Mouse (Mus musculus): ENCODE measurements around the gene Tfdp2. TPM values are rescaled to one million over a fixed set of nuclear protein-coding genes. Genes with fewer than 3 reads are reported as not detected.
A peak's percentile ranks its signal among the peaks of the same experiment; 100 is the strongest.

The Tfdp2 gene
- polyA plus RNA-seq, 1 experiment from 2014 or later: 47.2 TPM

GRCm38 (mm10) chr9:96238286-96238685, 42.2 kb downstream of the Tfdp2 start:
- H3K9ac ChIP-seq (ENCODE audit: low read depth, low read length): no peak overlapping the region
- H3K27ac ChIP-seq (ENCODE audit: low read depth, low read length): no peak overlapping the region
- peaks cover 5% of the 10 kb centered on the region; the same call in 1 of the 2 replicates for H3K4me1 ChIP-seq (ENCODE audit: control insufficient read depth, insufficient read depth, low read length)
- no peaks in the 10 kb centered on the region for H3K9me3 ChIP-seq (replicated peaks; ENCODE audit: control insufficient read depth, low read length)
- ATAC-seq (replicated peaks; ENCODE audit: insufficient number of reproducible peaks, low FRiP score, low TSS enrichment): no peak
- H3K27me3 ChIP-seq (ENCODE audit: control insufficient read depth, insufficient read depth, low read length): no peaks in the 10 kb centered on the region
- H3K36me3 ChIP-seq (ENCODE audit: control insufficient read depth, insufficient read depth, low read length): no peaks in the 10 kb centered on the region
- WGBS (ENCODE audit: insufficient replicate concordance): 82% methylated on average over 1 of the region's 1 CpGs
- no peak overlapping the region for H3K4me3 ChIP-seq (ENCODE audit: low read depth, low read length)
- H3K4me2 ChIP-seq: no peak overlapping the region

- peak; percentile 78 for ATAC-seq (replicated peaks; ENCODE audit: insufficient number of reproducible peaks, low FRiP score, low TSS enrichment)
- H3K36me3 ChIP-seq (ENCODE audit: control insufficient read depth, insufficient read depth, low read length): no peaks in the 10 kb centered on the region
- no peaks in the 10 kb centered on the region for H3K27me3 ChIP-seq (ENCODE audit: control insufficient read depth, insufficient read depth, low read length)
- peaks cover 5% of the 10 kb centered on the region; the same call in 1 of the 2 replicates for H3K4me1 ChIP-seq (ENCODE audit: control insufficient read depth, insufficient read depth, low read length)
- no peaks in the 10 kb centered on the region for H3K9me3 ChIP-seq (replicated peaks; ENCODE audit: control insufficient read depth, low read length)
- 74% methylated on average over 10 of the region's 10 CpGs for WGBS (ENCODE audit: insufficient replicate concordance)
- H3K4me3 ChIP-seq (ENCODE audit: low read depth, low read length): no peak overlapping the region
- no peak overlapping the region; the same call in none of the 2 replicates for H3K27ac ChIP-seq (ENCODE audit: low read depth, low read length)
- no peak overlapping the region for H3K4me2 ChIP-seq
- no peak overlapping the region for H3K9ac ChIP-seq (ENCODE audit: low read depth, low read length)
Measured at GRCm38 (mm10) chr9:96241134-96242097, 45.3 kb downstream of the Tfdp2 start.

- no peaks in the 10 kb centered on the region for H3K27me3 ChIP-seq (ENCODE audit: control insufficient read depth, insufficient read depth, low read length)
Measured at GRCm38 (mm10) chr9:96243915-96244314, 47.8 kb downstream of the Tfdp2 start.

GRCm38 (mm10) chr9:96254812-96255211, 58.7 kb downstream of the Tfdp2 start:
- no peak for ATAC-seq (replicated peaks; ENCODE audit: insufficient number of reproducible peaks, low FRiP score, low TSS enrichment)
- WGBS (ENCODE audit: insufficient replicate concordance): 94% methylated on average over 2 of the region's 2 CpGs

More at GRCm38 (mm10) chr9:96243915-96244314, 47.8 kb downstream of the Tfdp2 start:
- H3K4me2 ChIP-seq: no peak overlapping the region
- H3K4me3 ChIP-seq (ENCODE audit: low read depth, low read length): no peak overlapping the region
- H3K9ac ChIP-seq (ENCODE audit: low read depth, low read length): no peak overlapping the region
- H3K27ac ChIP-seq (ENCODE audit: low read depth, low read length): no peak overlapping the region
- WGBS (ENCODE audit: insufficient replicate concordance): 78% methylated on average over 6 of the region's 6 CpGs
- H3K36me3 ChIP-seq (ENCODE audit: control insufficient read depth, insufficient read depth, low read length): no peaks in the 10 kb centered on the region
- peaks cover 5% of the 10 kb centered on the region; the same call in 1 of the 2 replicates for H3K4me1 ChIP-seq (ENCODE audit: control insufficient read depth, insufficient read depth, low read length)
- no peak for ATAC-seq (replicated peaks; ENCODE audit: insufficient number of reproducible peaks, low FRiP score, low TSS enrichment)
- H3K9me3 ChIP-seq (replicated peaks; ENCODE audit: control insufficient read depth, low read length): no peaks in the 10 kb centered on the region

GRCm38 (mm10) chr9:96258478-96258877, 62.4 kb downstream of the Tfdp2 start:
- no peaks in the 10 kb centered on the region for H3K27me3 ChIP-seq (ENCODE audit: control insufficient read depth, insufficient read depth, low read length)
- H3K4me1 ChIP-seq (ENCODE audit: control insufficient read depth, insufficient read depth, low read length): no peaks in the 10 kb centered on the region
- no peak overlapping the region for H3K9ac ChIP-seq (ENCODE audit: low read depth, low read length)
- ATAC-seq (replicated peaks; ENCODE audit: insufficient number of reproducible peaks, low FRiP score, low TSS enrichment): peak; percentile 88
- no peaks in the 10 kb centered on the region for H3K36me3 ChIP-seq (ENCODE audit: control insufficient read depth, insufficient read depth, low read length)
- peak overlapping the region; percentile 69 for H3K4me2 ChIP-seq
- H3K9me3 ChIP-seq (replicated peaks; ENCODE audit: control insufficient read depth, low read length): no peaks in the 10 kb centered on the region
- 6% methylated on average over 6 of the region's 6 CpGs for WGBS (ENCODE audit: insufficient replicate concordance)
- H3K27ac ChIP-seq (ENCODE audit: low read depth, low read length): peak overlapping the region; percentile 2; the same call in 1 of the 2 replicates
- H3K4me3 ChIP-seq (ENCODE audit: low read depth, low read length): peak overlapping the region; percentile 53

More at GRCm38 (mm10) chr9:96254812-96255211, 58.7 kb downstream of the Tfdp2 start:
- Histone ChIP-seq H3K4me2 (no peak overlapping the region), H3K36me3 (ENCODE audit: control insufficient read depth, insufficient read depth, low read length) (no peaks in the 10 kb centered on the region), H3K27ac (ENCODE audit: low read depth, low read length) (no peak overlapping the region), H3K4me1 (ENCODE audit: control insufficient read depth, insufficient read depth, low read length) (no peaks in the 10 kb centered on the region), H3K4me3 (ENCODE audit: low read depth, low read length) (no peak overlapping the region), H3K9ac (ENCODE audit: low read depth, low read length) (no peak overlapping the region), H3K9me3 (replicated peaks; ENCODE audit: control insufficient read depth, low read length) (no peaks in the 10 kb centered on the region), H3K27me3 (ENCODE audit: control insufficient read depth, insufficient read depth, low read length) (no peaks in the 10 kb centered on the region)

GRCm38 (mm10) chr9:96259017-96259512, 63.0 kb downstream of the Tfdp2 start:
- no peaks in the 10 kb centered on the region for H3K4me1 ChIP-seq (ENCODE audit: control insufficient read depth, insufficient read depth, low read length)
- H3K4me2 ChIP-seq: peak overlapping the region; percentile 69
- peak overlapping the region; percentile 73 for H3K9ac ChIP-seq (ENCODE audit: low read depth, low read length)
- no peak for ATAC-seq (replicated peaks; ENCODE audit: insufficient number of reproducible peaks, low FRiP score, low TSS enrichment)
- H3K27ac ChIP-seq (ENCODE audit: low read depth, low read length): peak overlapping the region; percentile 52
- H3K9me3 ChIP-seq (replicated peaks; ENCODE audit: control insufficient read depth, low read length): no peaks in the 10 kb centered on the region
- H3K4me3 ChIP-seq (ENCODE audit: low read depth, low read length): peak overlapping the region; percentile 53
- no peaks in the 10 kb centered on the region for H3K27me3 ChIP-seq (ENCODE audit: control insufficient read depth, insufficient read depth, low read length)
- 0% methylated on average over 5 of the region's 5 CpGs for WGBS (ENCODE audit: insufficient replicate concordance)
- H3K36me3 ChIP-seq (ENCODE audit: control insufficient read depth, insufficient read depth, low read length): no peaks in the 10 kb centered on the region

GRCm38 (mm10) chr9:96259753-96260520, 63.9 kb downstream of the Tfdp2 start:
- peak overlapping the region; percentile 61 for H3K9ac ChIP-seq (ENCODE audit: low read depth, low read length)
- ATAC-seq (replicated peaks; ENCODE audit: insufficient number of reproducible peaks, low FRiP score, low TSS enrichment): no peak
- WGBS (ENCODE audit: insufficient replicate concordance): 8% methylated on average over 10 of the region's 10 CpGs
- no peaks in the 10 kb centered on the region for H3K9me3 ChIP-seq (replicated peaks; ENCODE audit: control insufficient read depth, low read length)
- no peaks in the 10 kb centered on the region for H3K27me3 ChIP-seq (ENCODE audit: control insufficient read depth, insufficient read depth, low read length)
- 0 out of 2 replicates have a peak overlapping the region, but pooled peaks have one; percentile 15 for H3K27ac ChIP-seq (ENCODE audit: low read depth, low read length)
- H3K4me3 ChIP-seq (ENCODE audit: low read depth, low read length): peak overlapping the region; percentile 53
- H3K4me2 ChIP-seq: peak overlapping the region; percentile 76
- H3K36me3 ChIP-seq (ENCODE audit: control insufficient read depth, insufficient read depth, low read length): no peaks in the 10 kb centered on the region
- H3K4me1 ChIP-seq (ENCODE audit: control insufficient read depth, insufficient read depth, low read length): no peaks in the 10 kb centered on the region

- no peak for ATAC-seq (replicated peaks; ENCODE audit: insufficient number of reproducible peaks, low FRiP score, low TSS enrichment)
- H3K4me1 ChIP-seq (ENCODE audit: control insufficient read depth, insufficient read depth, low read length): no peaks in the 10 kb centered on the region
- H3K4me3 ChIP-seq (ENCODE audit: low read depth, low read length): no peak overlapping the region
- no peaks in the 10 kb centered on the region for H3K27me3 ChIP-seq (ENCODE audit: control insufficient read depth, insufficient read depth, low read length)
- no peak overlapping the region for H3K9ac ChIP-seq (ENCODE audit: low read depth, low read length)
- H3K27ac ChIP-seq (ENCODE audit: low read depth, low read length): no peak overlapping the region
- WGBS (ENCODE audit: insufficient replicate concordance): 72% methylated on average over 4 of the region's 4 CpGs
- H3K4me2 ChIP-seq: peak overlapping the region; percentile 29
- no peaks in the 10 kb centered on the region for H3K36me3 ChIP-seq (ENCODE audit: control insufficient read depth, insufficient read depth, low read length)
- H3K9me3 ChIP-seq (replicated peaks; ENCODE audit: control insufficient read depth, low read length): no peaks in the 10 kb centered on the region
Measured at GRCm38 (mm10) chr9:96261101-96261500, 65.0 kb downstream of the Tfdp2 start.

All from heart, embryonic 11.5 days (tissue).